Mouse (Mus musculus) kidney, embryonic 14.5 days (tissue): ENCODE results near the gene Cpt1a. TPM values are rescaled to one million over a fixed set of nuclear protein-coding genes. Genes with fewer than 3 reads are reported as not detected.

Experiments used
- microRNA-seq: library from miRNA; unstranded; fragments of <30 nt; microRNA quantifications from one replicate; pipeline ENCODE4, GENCODE M21; 2016
- polyA plus RNA-seq: library from polyadenylated mRNA; unstranded; fragments of >200 nt; fragmentation: Nextera tagmentation; extraction: Ambion mirVana; gene quantifications from 2 replicates; pipeline ENCODE4 v1.2.1, GENCODE M21; 2014

Cpt1a gene
- polyA plus RNA-seq, 1 experiment from 2014 or later: 23.8 TPM

Small RNAs within 50 kb of the gene (microRNA-seq; reads per million reads assigned to microRNA genes)
- gene Mir6984: not detected

Other genes with a start within 250 kb of the Cpt1a start
- gene Mrpl21, start 39.4 kb upstream of the Cpt1a start, polyA plus RNA-seq: 153 and 174 TPM in 2 replicates
- 5.4 and 8.8 TPM in 2 replicates for gene Ighmbp2, start 39.3 kb upstream of the Cpt1a start, polyA plus RNA-seq
- 0.51 and 0.53 TPM in 2 replicates for gene Tesmin, start 66.5 kb downstream of the Cpt1a start, polyA plus RNA-seq
- gene Gal, start 92.2 kb downstream of the Cpt1a start, polyA plus RNA-seq: not detected in 2 replicates